Mouse (Mus musculus): ENCODE measurements around the gene Itch. TPM values are rescaled to one million over a fixed set of nuclear protein-coding genes. Genes with fewer than 3 reads are reported as not detected.
"Not testable (repeated sequence)": the region's sequence is repeated elsewhere in the genome, so short reads cannot be mapped to it uniquely, and the experiment has no call there.

The Itch gene
- polyA plus RNA-seq, 2 experiments: 6.0 to 14.2 TPM

DNA sequence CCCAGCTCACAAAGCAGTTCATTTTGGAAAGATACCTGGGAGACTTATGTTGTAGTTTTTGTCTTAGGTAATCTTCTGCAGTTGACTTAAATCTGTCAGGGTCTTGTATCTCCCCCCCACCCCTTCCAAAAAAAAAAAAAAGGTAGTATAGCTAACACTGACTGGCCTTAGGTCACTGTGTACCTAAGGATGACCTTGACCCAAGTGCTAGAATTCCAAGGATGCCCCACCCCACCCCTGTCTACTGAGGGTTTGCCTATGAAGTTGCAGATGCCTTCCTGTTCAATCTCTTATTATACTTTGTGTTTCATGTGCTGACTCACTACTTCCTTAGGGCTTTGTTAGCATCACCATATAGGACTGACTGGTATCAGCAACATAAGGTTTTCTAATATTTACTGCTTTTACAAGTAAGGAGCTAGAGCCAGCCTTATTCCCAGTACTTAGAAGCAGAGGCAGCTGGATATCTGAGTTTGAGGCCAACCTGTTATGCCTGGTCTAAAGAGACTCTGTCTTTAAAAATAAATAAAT is 8.8 kb downstream of the Itch start:
- Histone ChIP-seq H3K4me1 (replicated peaks; ENCODE audit: control insufficient read depth in 2 of 2, insufficient read depth in 2 of 2, low read length in 1 of 2) (no peaks in the 10 kb centered on the region), H3K27ac (no peak overlapping the region), H3K4me3 (ENCODE audit: insufficient read depth in 1 of 2, low read depth in 2 of 2, low read length in 2 of 2) (no peak overlapping the region), H3K36me3 (replicated peaks; ENCODE audit: control insufficient read depth, insufficient read depth, low read depth) (peaks cover 34% of the 10 kb centered on the region), H3K4me2 (ENCODE audit: low read depth) (no peak overlapping the region), H3K9ac (replicated peaks) (no peak overlapping the region), H3K27me3 (ENCODE audit: control insufficient read depth, insufficient read depth, low read length) (no peaks in the 10 kb centered on the region), H3K9me3 (ENCODE audit: control insufficient read depth, low read length) (no peaks in the 10 kb centered on the region)
- TF ChIP-seq EP300 (IDR thresholded peaks at IDR 0.05; ENCODE audit: low read depth): no peak
- no peak for TF ChIP-seq CTCF (IDR thresholded peaks at IDR 0.05; ENCODE audit: low read depth)
- no peak for ATAC-seq (ENCODE audit: insufficient read depth)
- DNase-seq (ENCODE audit: low read depth in 3 of 3, low spot score in 3 of 3): no peak

DNA sequence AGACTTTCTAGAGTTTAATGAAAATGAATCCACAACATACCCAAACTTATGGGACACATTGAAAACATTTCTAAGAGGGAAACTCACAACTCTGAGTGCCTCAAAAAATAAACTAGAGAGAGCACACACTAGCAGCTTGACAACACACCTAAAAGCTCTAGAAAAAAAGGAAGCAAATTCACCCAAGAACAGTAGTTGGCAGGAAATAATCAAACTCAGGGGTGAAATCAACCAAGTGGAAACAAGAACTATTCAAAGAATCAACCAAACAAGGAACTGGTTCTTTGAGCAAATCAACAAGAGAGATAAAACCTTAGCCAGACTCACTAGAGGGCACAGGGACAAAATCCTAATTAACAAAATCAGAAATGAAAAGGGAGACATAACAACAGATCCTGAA is 16.0 kb downstream of the Itch start:
- H3K4me3 ChIP-seq (ENCODE audit: insufficient read depth in 1 of 2, low read depth in 2 of 2, low read length in 2 of 2); H3K9me3 ChIP-seq (ENCODE audit: control insufficient read depth, low read length); H3K27ac ChIP-seq; ATAC-seq (ENCODE audit: insufficient read depth); H3K9ac ChIP-seq (replicated peaks); H3K4me1 ChIP-seq (replicated peaks; ENCODE audit: control insufficient read depth in 2 of 2, insufficient read depth in 2 of 2, low read length in 1 of 2); H3K4me2 ChIP-seq (ENCODE audit: low read depth); DNase-seq (ENCODE audit: low read depth in 3 of 3, low spot score in 3 of 3); H3K27me3 ChIP-seq (ENCODE audit: control insufficient read depth, insufficient read depth, low read length): not testable (repeated sequence)
- peaks cover 15% of the 10 kb centered on the region for H3K36me3 ChIP-seq (replicated peaks; ENCODE audit: control insufficient read depth, insufficient read depth, low read depth)

DNA sequence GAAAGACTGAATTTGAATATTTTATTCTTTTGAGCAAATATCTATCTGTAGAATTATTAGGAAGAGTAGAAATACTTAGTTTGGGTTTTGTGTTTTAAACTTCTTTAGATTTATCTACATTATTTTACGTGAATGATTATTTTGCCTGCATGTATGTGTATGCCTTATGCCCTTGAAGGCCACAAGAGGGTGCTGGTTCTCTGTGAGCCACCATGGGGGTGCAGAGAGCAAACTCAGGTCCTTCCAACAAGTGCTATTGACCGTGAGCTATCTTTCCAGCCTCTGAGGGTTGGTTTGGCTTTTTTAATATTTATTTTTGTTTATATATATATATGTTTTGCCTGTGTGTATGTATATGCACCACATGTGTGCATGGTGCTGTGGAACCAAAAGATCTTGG is 74.1 kb downstream of the Itch start:
- peak; percentile 77 for TF ChIP-seq CTCF (IDR thresholded peaks at IDR 0.05; ENCODE audit: low read depth)
- TF ChIP-seq EP300 (IDR thresholded peaks at IDR 0.05; ENCODE audit: low read depth): no peak
- peak in 1 of 3 experiments; percentile 9 for DNase-seq (ENCODE audit: low read depth in 3 of 3, low spot score in 3 of 3)
- Histone ChIP-seq H3K27me3 (ENCODE audit: control insufficient read depth, insufficient read depth, low read length) (no peaks in the 10 kb centered on the region), H3K4me1 (replicated peaks; ENCODE audit: control insufficient read depth in 2 of 2, insufficient read depth in 2 of 2, low read length in 1 of 2) (no peaks in the 10 kb centered on the region), H3K9me3 (ENCODE audit: control insufficient read depth, low read length) (no peaks in the 10 kb centered on the region), H3K27ac (no peak overlapping the region), H3K4me3 (ENCODE audit: insufficient read depth in 1 of 2, low read depth in 2 of 2, low read length in 2 of 2) (no peak overlapping the region), H3K9ac (replicated peaks) (no peak overlapping the region), H3K4me2 (ENCODE audit: low read depth) (no peak overlapping the region), H3K36me3 (replicated peaks; ENCODE audit: control insufficient read depth, insufficient read depth, low read depth) (peaks cover 8% of the 10 kb centered on the region)
- no peak for ATAC-seq (ENCODE audit: insufficient read depth)
- 76% methylated on average over 2 of the region's 2 CpGs for WGBS (ENCODE audit: insufficient replicate concordance)

DNA sequence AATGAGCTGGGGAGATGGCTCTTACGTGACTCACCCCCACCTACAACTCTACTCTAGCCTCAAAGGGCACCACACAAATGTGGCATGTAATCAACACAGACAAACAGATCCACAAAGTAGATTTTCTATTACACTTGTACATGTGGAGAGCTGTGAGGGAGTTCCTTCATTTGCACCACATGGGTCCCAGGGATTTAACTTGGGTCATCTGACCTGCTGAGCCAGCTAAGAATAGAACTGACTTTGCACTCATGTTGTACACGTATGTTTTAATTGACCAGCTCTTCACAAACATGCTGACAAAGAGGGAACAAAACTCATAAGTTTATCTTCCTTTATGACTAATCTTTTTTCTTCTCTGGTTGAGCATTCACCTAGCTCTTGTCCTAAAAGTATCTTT is 89.8 kb downstream of the Itch start:
- Histone ChIP-seq H3K36me3 (replicated peaks; ENCODE audit: control insufficient read depth, insufficient read depth, low read depth) (peaks cover 25% of the 10 kb centered on the region), H3K9me3 (ENCODE audit: control insufficient read depth, low read length) (no peaks in the 10 kb centered on the region), H3K27ac (no peak overlapping the region), H3K4me2 (ENCODE audit: low read depth) (no peak overlapping the region), H3K4me1 (replicated peaks; ENCODE audit: control insufficient read depth in 2 of 2, insufficient read depth in 2 of 2, low read length in 1 of 2) (no peaks in the 10 kb centered on the region), H3K4me3 (ENCODE audit: insufficient read depth in 1 of 2, low read depth in 2 of 2, low read length in 2 of 2) (no peak overlapping the region), H3K27me3 (ENCODE audit: control insufficient read depth, insufficient read depth, low read length) (no peaks in the 10 kb centered on the region), H3K9ac (replicated peaks) (no peak overlapping the region)
- ATAC-seq (ENCODE audit: insufficient read depth) (no peak), DNase-seq (ENCODE audit: low read depth in 3 of 3, low spot score in 3 of 3) (no peak)
- WGBS (ENCODE audit: insufficient replicate concordance): 72% methylated on average over 2 of the region's 2 CpGs
- TF ChIP-seq EP300 (IDR thresholded peaks at IDR 0.05; ENCODE audit: low read depth) (no peak), CTCF (IDR thresholded peaks at IDR 0.05; ENCODE audit: low read depth) (no peak)

DNA sequence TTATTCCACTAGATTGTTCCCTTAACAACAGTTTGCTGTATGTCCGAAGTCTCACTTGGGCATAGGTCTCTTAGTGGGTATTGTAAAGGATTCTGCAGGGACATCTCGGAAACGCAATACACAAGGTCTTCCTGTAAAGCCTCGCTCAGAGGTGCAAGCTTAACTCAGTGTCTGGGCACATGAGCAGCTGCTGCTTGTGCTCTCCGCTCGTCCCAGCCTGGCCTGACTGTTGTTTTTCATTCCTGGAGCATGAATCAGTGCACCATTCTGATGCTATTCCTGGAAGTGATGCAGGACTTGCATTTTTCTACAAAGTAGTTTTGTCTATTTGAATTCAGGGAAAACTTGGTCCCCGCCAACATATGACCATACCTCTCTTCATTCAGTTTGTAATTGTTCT is 91.4 kb downstream of the Itch start:
- no peaks in the 10 kb centered on the region for H3K27me3 ChIP-seq (ENCODE audit: control insufficient read depth, insufficient read depth, low read length)
- WGBS (ENCODE audit: insufficient replicate concordance): 82% methylated on average over 7 of the region's 7 CpGs

More for the DNA sequence above, 91.4 kb downstream of the Itch start:
- H3K4me3 ChIP-seq (ENCODE audit: insufficient read depth in 1 of 2, low read depth in 2 of 2, low read length in 2 of 2): no peak overlapping the region
- H3K36me3 ChIP-seq (replicated peaks; ENCODE audit: control insufficient read depth, insufficient read depth, low read depth): peaks cover 18% of the 10 kb centered on the region
- no peak overlapping the region for H3K27ac ChIP-seq
- no peaks in the 10 kb centered on the region for H3K4me1 ChIP-seq (replicated peaks; ENCODE audit: control insufficient read depth in 2 of 2, insufficient read depth in 2 of 2, low read length in 1 of 2)
- no peak overlapping the region for H3K4me2 ChIP-seq (ENCODE audit: low read depth)
- ATAC-seq (ENCODE audit: insufficient read depth): no peak
- no peak overlapping the region for H3K9ac ChIP-seq (replicated peaks)
- TF ChIP-seq EP300 (IDR thresholded peaks at IDR 0.05; ENCODE audit: low read depth) (no peak), CTCF (IDR thresholded peaks at IDR 0.05; ENCODE audit: low read depth) (no peak)
- H3K9me3 ChIP-seq (ENCODE audit: control insufficient read depth, low read length): no peaks in the 10 kb centered on the region
- DNase-seq (ENCODE audit: low read depth in 3 of 3, low spot score in 3 of 3): no peak

Data from liver, embryonic 14.5 days (tissue).